Mouse (Mus musculus) C2C12 (cell line): ENCODE data around the gene Otub1.

Experiments
- CTCF ChIP-seq: IDR thresholded peaks from one replicate; pipeline ENCODE4 v1.5.1; 2011; ENCODE audit not compliant: control insufficient read depth, insufficient read depth, insufficient read length
- FOSL1 ChIP-seq: IDR thresholded peaks from one replicate; pipeline ENCODE4 v1.8.0; 2011; ENCODE audit warnings: mild to moderate bottlenecking, low read length; ENCODE audit not compliant: poor library complexity, insufficient read depth, severe bottlenecking
- MYOD1 ChIP-seq: IDR thresholded peaks from one replicate; pipeline ENCODE4 v1.6.1; 2011; ENCODE audit warnings: low read depth; ENCODE audit not compliant: control insufficient read depth, insufficient read length
- USF1 ChIP-seq: IDR thresholded peaks from one replicate; pipeline ENCODE4 v1.6.1; 2011; ENCODE audit warnings: low read depth, mild to moderate bottlenecking, control low read depth, moderate library complexity

DNA sequence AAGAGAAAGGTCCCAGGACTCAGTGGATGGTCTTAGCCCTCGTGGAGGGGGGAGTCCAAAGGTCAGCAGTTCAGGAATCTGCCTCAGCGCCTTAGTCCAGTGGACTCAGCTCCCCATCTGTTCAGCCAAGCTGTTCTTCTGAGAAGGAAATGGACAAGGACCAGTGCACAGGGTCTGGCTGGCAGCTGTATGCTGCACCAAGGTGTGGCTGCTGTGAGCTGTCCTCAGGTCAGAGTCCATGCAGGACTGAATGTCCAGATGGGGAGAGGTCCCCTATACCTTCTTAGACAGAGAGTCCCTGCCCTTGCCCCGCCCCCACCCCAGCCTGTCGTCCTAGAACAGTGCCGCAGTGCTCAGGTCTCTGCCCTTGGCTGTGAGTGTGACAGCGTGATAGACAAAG lies 14.5 kb downstream of the Otub1 start:
- TF ChIP-seq CTCF (no peak), FOSL1 (no peak), MYOD1 (no peak), USF1 (no peak)
